Mouse (Mus musculus): Measurements from ENCODE around the gene Men1. TPM values are rescaled to one million over a fixed set of nuclear protein-coding genes. Genes with fewer than 3 reads are reported as not detected.
A peak's percentile ranks its signal among the peaks of the same experiment; 100 is the strongest.
"Not testable (repeated sequence)": the region's sequence is repeated elsewhere in the genome, so short reads cannot be mapped to it uniquely, and the experiment has no call there.

Men1 gene
- total RNA-seq, 4 experiments from 2014 or later = 10.0 to 16.0 (median 12.3) TPM

DNA sequence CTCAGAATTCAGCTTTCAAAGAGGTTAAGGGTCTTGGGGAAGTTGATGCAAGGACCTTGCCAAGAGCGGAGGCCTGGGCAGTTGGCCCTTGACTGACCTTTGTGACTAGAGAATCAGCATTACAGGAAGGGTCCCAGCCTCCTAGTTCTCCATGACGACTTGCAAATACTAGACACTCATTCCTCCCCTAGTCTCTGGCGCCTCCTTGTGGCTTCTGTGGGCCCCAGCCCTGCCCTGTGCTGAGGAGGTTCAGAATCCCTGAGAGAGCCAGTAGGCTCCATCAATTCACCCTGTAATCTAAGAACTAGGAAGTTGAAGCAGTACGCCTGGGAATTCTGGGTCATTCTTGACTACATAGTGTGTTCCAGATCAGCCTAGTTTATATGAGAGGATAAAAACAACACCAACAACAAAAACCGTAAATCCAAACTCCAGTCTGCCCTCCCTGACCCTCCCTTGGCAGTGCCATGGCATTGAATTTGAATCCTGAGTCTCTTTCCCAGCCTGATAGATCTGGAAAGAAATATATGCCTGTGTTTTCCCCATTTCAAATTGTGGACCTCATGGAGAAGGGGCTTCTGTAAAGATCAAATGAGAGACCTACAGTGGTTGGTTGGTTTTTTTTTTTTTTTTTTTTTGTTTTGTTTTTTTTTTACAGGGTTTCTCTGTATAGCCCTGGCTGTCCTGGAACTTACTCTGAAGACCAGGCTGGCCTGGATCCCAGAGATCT is 29.8 kb upstream of the Men1 start:
- DNase-seq (ENCODE audit: low spot score) = peak; percentile 95

DNA sequence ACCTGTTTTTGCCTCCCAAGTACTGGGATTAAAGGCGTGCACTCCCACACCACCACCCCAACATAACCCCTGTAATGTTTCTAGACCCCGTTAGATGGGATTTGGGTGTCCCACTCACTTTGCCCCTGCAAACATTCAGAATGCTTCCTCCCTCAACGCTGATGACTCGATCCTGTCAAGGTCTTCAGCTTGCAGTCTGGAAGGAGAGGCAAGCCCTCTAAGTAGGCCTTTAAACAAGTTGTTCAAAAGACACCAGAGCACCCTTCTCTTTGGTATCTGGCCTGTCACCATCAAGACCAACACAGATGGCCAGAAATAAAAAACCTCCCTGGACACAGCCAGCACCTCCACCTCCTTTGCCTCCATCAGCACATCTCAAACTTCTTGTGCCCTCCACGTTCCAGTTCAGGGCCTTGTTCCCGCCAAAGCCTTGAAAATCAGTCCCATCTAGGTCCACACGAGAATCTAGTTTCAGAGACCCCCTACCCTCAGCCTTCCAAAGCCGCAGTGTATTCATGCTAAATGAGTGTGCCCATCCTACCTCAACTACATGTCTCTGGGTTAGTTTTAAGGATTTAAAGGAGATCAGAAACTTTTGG is 29.2 kb upstream of the Men1 start:
- no peak for DNase-seq (ENCODE audit: low spot score)

DNA sequence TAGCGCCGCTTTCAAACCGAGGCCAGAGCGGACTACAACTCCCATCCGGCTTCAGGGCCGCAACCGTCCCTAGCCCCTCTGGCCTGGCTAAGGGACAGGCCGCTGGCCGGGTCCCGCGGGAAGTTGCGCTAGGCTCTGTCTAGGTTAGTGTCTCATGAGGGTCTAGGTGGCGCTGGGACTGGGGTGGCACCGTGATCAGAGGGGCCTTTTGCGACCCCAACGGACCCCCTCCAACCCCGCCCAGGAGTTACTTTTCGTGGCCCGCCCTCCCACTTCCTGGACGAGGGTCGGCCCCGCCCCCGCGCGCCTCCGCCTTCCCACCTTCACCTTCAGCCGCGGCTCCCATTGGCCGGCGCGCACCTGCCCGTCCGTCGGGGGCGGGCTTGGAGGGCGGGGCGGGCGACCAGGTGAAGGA is 28.6 kb upstream of the Men1 start, which contains the start of gene Cdc42bpg:
Cdc42bpg (plus strand) TSS at position 320 of the 415 bp plus-strand sequence.
- DNase-seq (ENCODE audit: low spot score) = peak; percentile 83

DNA sequence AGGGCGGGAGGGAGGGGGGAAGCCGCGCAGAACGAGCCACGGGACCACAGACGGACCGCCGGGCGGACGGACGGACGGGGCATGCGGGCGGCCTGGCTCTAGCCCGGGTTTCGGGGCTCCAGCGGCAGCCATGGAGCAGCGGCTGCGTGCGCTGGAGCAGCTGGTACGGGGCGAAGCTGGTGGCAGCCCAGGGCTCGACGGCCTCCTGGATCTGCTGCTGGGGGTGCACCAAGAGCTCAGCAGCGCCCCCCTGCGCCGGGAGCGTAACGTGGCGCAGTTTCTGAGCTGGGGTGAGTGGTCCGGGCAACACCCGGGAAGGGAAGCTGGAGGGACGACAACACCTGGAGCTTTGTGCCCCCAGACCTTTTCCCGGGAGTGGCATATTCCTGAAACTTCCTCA is 28.2 kb upstream of the Men1 start:
- DNase-seq (ENCODE audit: low spot score) = no peak

DNA sequence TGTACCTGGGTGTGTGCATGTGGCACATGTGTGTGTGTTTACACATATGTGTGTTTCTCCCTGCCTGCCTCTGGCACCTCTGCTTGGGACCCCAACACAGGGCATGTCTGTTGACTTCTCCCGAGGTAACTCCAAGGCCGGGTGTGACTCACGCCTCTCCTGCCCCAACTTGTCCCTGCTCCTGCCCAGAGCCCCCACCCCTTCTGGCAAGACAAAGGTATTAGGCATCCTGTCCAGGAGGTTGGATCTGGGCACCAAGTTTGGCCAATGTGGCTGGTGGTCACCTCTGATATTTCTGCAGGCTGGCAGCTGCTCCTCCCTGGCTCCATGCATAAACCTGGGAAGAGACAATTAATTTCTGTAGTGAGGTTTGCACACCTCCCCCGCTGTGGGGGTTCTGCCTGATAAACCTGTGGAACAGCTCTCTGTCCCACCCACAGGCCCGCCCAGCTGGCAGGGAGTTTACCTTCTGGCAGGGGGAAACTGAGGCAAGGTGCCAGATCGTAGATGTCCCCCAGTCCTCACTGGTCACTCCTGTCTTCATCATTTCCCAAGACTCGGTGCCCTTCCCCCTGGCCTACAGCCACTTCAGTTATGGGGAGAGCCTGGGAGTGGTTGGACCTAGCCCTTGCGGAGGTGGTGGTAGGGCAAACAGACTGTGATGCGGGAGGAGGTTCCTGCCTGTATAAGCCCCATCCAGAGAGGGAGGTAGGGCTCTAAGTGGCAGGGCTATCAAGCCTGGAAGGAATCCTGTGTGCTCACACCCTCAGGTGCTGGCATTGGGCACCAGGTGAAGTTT is 26.8 kb upstream of the Men1 start:
- DNase-seq (ENCODE audit: low spot score) = no peak

DNA sequence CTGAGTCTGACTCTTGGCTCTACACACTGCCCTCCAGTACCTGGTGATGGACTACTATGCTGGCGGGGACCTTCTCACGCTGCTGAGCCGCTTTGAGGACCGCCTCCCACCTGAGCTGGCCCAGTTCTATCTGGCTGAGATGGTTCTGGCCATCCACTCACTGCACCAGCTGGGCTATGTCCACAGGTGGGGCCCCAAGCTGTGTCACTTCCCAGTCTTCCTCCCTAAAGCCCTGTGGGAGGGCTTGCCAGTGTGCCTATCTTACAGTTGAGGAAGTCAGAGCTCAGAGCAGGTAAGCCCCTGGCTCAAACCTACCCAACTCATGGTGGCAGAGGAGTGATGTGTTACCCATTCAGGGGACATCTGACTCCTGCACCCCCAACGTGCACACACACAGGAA is 24.6 kb upstream of the Men1 start:
- no peak for DNase-seq (ENCODE audit: low spot score)

DNA sequence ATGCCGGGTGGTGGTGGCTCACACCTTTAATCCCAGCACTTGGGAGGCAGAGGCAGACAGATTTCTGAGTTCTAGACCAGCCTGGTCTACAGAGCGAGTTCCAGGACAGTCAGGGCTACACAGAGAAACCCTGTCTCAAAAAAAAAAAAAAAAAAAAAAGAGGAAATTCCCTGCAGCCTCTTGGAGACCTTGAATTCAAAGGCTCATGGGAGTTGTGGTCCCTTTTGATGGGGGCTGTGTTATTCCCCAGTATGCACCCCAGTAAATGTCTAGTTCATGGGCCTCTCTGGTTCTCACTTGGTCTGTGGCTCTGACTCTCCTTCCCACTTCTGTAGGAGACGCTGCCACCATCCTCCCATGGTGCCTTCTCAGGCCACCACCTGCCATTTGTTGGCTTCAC is 23.0 kb upstream of the Men1 start:
- not testable (repeated sequence) for DNase-seq (ENCODE audit: low spot score)

DNA sequence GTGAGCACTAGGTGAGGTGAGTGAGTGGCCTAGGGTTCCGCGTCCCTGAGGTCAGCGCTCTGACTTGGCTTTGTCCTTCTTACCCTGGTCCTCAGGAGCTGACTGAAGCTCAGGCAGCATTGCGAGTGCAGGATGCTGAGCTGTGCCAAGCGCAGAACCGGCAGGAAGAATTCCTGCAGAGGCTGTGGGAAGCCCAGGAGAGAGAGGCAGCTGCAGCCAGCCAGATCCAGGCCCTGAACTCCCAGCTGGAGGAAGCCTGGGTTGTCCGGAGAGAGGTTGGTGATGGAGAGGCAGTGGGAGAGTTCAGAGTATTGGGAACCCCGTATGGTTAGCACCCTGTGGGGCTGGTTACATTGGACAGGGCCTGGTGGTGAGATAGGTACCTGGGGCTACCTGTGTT is 21.0 kb upstream of the Men1 start:
- DNase-seq (ENCODE audit: low spot score) = no peak

DNA sequence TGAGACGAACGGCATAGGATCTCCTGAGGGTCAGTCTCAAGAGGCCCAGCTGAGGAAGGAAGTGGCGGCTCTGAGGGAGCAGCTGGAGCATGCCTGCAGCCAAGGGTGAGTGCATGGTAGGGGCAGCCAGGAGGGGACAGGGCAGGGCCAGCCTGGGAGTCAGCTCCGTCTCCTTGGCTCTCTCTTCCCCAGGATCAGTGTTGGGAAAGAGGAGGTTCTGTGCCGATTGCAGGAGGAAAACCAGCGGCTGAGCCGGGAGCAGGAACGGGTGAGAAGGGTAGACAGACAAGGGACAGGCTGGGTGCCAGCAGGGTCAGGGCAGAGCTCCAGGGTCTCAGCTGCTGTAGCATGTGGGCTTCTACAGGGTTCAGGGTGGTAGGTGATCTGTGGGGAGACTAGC is 20.3 kb upstream of the Men1 start:
- no peak for DNase-seq (ENCODE audit: low spot score)

DNA sequence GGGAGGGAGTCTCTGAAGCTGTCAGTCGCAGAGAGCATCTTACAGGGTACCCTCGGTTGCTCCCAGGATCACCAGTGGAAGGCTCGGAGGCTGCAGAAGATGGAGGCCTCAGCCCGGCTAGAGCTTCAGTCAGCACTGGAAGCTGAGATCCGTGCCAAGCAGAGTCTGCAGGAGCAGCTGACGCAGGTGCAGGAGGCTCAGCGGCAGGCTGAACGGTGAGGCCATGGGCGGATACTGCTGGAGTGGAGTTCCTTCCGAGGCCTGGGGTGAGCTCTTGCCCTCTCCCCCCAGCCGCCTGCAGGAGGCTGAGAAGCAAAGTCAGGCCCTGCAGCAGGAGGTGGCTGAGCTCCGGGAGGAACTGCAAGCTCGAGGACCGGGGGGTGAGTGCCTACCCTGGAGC is 19.2 kb upstream of the Men1 start:
- DNase-seq (ENCODE audit: low spot score) = no peak

DNA sequence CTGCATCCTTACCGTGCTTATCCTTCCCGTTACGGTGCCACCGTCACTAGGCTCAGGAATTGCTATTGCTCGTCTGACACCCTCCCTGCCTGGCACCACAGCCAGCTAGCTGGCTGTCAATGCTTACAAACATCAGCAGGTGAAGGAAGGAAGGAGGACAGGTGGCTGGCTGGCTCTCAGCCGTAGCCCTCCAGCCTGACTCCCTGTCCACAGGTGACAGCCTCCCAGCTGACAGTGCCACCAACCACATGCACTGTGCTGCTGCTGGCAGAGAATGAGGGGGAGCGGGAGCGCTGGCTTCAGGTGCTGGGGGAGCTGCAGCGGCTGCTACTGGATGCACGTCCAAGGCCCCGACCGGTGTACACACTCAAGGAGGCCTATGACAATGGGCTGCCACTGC is 16.6 kb upstream of the Men1 start:
- DNase-seq (ENCODE audit: low spot score) = no peak

DNA sequence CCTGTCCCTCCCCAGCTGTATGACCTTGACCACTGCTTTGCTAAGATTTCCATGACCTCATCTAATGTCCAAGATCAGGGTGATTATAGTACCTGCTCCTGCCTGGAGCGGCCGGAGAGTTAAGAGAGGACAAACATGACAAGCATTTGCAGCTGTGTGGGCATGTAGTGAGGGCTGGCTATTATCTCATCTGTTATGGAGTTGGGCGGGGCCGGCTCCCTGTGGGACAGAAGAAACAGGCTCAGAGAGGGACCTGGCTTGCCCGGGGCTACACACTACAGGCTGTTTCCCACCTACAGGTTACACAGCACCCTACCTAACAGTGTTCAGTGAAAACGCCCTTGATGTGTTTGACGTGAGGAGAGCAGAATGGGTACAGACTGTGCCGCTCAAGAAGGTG is 13.4 kb upstream of the Men1 start:
- DNase-seq (ENCODE audit: low spot score) = no peak

DNA sequence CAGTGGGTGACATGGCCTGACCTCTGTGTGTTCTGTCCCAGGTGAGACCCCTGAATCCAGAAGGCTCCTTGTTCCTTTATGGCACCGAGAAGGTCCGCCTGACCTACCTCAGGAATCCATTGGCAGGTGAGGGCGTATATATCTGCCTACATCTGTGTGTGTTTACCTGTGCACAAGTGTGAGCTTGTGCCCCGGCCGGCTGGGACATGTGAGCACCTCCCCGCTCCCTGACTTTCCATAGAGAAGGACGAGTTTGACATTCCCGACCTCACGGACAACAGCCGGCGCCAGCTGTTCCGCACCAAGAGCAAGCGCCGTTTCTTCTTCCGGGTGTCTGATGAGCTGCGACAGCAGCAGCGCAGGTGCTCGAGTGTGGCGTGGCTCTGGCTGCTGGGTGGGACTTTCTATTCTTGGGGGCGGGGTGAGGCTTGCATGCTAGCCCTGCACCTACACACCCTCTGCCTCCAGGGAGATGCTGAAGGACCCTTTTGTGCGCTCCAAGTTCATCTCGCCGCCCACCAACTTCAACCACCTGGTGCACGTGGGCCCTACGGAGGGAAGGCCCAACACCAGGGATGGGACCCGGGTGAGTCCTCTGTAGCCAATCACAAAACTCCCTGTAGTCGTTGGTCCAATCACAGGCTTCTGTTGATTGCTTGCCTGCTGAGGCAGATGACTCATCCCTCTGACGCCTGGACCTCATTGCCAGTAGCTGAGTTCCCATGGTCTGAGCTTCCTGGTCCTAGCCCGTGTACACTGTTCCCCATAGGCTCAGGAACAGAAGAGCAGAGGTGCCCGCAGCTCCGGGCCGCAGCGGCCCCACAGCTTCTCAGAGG is 12.8 kb upstream of the Men1 start:
- DNase-seq (ENCODE audit: low spot score) = no peak

DNA sequence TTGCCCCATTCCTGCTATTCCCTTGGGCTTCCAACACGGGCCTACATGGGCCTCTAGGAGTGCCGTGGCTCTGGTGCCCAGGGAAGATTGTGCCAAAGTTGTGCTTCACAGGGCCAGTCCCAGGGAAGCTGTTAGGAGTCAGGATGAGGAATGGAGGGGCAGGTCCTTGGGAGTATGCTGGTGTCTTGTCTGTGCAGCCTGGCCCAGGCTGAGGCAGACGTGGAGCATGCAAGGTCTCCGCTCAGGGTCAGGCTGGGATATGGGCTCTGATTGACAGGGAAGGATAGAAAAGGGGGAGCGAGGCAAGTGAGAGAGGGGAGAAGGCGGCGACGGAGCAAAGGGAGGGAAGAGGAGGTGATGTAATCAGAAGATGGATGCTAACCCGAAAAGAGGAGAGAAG is 10.0 kb upstream of the Men1 start:
- DNase-seq (ENCODE audit: low spot score) = no peak

DNA sequence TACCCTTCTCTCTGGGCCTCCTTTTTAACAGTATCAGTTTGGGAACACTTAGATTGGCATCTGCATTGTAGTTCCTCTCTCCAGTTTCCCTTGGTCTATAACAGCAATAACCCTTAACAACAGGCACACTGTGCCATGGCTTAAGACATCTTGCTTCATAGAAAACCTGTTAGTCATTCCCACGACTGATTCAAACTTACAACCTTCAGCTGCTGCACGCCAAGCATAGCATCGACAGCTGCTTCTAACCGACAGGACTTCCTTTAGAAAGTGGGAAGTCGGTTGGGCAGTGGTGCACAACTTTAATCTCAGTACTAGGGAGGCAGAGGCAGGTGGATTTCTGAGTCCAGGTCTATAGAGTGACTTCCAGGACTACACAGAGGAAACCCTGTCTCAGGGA is 3.6 kb upstream of the Men1 start:
- DNase-seq (ENCODE audit: low spot score) = no peak

DNA sequence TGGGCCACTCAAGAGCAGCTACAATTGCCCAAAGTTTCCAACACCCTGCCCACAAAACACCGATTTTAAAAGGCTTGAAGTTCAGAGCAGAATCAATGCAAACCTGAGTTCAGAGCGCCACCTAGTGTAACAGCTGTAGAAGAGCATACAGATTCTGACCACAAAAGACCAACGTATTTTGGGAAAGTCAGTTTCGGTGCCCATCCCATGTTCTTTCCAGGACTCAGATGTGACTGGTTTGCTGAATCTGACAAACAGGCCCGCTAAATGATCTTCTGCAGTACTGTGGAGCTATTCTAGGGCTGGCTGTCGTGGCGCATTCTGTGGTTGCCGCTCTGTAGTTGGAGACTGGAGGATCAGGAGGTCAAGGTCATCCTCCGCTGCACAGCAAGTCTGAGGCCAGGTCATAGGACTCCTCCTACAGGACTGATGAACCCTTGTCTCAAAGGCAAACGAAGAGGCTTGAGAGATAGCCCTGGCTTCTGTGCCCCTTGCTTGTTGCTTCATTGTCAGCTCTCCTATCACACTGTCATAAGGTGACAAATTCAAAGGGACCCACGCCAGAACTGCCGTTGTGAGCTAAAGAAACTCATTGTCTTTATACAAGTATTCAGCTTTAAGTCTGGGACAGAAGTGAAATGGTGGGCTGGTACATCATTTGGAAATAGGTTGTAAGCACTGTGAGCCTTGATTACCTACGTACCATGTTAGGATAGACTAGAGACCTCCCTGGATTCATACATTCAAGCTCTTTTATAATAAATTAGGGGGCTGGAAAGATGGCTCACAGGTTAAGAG is 2.9 kb upstream of the Men1 start:
- peak; percentile 71 for DNase-seq (ENCODE audit: low spot score)

DNA sequence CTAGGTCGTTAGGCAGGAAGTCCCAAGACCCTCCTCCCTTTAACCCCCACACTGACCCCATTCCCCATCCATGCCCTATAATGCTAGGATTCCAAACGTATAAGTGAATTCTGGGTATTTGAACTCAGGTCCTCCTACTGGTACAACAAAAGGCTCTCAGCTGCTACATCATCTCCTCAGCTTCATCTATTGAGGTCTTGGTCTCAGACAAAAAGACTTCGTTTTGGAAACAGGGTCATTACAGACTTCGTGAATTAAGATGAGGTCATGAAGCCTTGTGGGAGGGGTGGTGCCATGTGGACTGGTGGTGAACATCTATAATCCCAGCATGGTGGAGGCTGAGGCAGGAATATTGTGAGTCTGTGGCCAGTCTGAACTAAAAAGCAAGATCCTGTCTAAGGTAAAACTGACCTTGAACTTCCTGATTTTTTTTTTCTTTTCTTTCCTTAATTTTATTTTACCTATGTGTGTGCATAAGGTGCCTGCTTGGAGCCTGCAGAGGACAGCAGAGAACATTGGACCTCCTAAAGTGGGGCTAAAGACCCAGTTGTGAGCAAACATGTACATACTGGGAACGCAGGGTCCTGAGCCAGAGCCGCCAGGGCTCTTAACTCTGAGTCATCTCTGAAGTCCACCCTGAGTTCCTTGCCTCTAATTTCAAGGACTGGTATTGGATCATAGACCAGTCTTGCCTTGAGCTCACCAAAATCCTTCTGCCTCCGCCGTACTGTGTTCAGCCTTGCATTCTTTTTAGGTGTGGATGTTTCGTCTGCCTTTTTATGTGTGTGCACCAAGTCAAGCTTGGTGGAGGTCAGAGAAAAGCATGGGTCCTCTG is 801 bp upstream of the Men1 start:
- no peak for DNase-seq (ENCODE audit: low spot score)

DNA sequence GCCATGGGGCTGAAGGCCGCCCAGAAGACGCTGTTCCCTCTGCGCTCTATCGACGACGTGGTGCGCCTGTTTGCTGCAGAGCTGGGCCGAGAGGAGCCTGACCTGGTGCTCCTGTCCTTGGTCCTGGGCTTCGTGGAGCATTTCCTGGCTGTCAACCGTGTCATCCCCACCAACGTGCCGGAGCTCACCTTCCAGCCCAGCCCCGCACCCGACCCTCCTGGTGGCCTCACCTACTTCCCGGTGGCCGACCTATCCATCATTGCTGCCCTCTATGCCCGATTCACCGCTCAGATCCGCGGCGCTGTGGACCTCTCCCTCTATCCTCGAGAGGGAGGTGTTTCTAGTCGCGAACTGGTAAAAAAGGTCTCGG is 664 bp downstream of the Men1 start:
- DNase-seq (ENCODE audit: low spot score) = no peak

DNA sequence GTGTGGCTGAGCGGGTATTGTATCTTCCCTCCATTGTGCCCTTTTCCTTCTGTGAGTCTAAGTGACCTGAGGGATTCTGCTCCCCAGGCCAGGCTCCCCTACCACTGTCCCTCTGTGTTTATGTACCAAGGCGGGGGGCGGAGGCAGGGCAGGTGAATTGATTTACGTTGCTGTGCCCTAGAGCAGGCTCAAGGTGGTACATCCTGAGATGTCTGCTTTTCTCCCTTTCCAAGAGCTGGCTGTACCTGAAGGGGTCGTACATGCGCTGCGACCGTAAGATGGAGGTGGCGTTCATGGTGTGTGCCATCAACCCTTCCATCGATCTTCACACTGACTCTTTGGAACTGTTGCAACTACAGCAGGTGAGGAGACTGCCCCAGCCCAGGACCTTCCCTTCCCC is 2.1 kb downstream of the Men1 start:
- DNase-seq (ENCODE audit: low spot score) = no peak

DNA sequence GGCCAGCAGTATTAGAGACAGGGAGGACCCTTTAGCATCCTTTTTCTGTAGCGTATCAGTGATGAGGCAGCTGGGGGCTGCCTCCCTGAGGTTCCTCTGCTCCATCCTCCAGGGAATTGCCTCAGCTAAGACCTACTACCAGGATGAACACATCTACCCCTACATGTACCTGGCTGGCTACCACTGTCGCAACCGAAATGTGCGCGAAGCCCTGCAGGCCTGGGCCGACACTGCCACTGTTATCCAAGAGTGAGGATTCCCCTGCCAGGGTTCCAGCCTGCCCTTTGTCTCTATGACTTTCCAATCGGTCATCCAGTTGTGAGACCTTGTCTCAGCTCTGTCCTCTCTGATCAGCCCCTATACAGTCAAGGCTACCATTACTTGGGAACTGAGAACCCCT is 3.4 kb downstream of the Men1 start:
- no peak for DNase-seq (ENCODE audit: low spot score)

Data from heart, adult 8-10 months (tissue).